Mouse (Mus musculus): Measurements from ENCODE around the gene Sod1. TPM values are rescaled to one million over a fixed set of nuclear protein-coding genes. Genes with fewer than 3 reads are reported as not detected.

The Sod1 gene
- 1,524 and 1,552 TPM in 2 replicates for polyA plus RNA-seq (2012; ENCODE audit: insufficient read depth, insufficient read length, missing spikeins)

- Histone ChIP-seq H3K4me1 (ENCODE audit: control insufficient read depth, insufficient read depth, insufficient read length, low read length) (peaks cover 10% of the 10 kb centered on the region), H3K27ac (replicated peaks; ENCODE audit: low read depth, low read length) (peak within 1 kb of the TSS; percentile 81), H3K4me3 (ENCODE audit: insufficient read depth, low read depth, low read length) (peak within 1 kb of the TSS; percentile 86)
Measured at GRCm38 (mm10) chr16:90220026-90220891, at the start of gene Sod1. Gene Sod1 (plus strand): TSS chr16:90220754.

GRCm38 (mm10) chr16:90171416-90171815 is 49.1 kb upstream of the Sod1 start:
- H3K4me3 ChIP-seq (ENCODE audit: insufficient read depth, low read depth, low read length), result no peak overlapping the region
- H3K27ac ChIP-seq (replicated peaks; ENCODE audit: low read depth, low read length), result no peak overlapping the region
- H3K4me1 ChIP-seq (ENCODE audit: control insufficient read depth, insufficient read depth, insufficient read length, low read length), result no peaks in the 10 kb centered on the region

DNA sequence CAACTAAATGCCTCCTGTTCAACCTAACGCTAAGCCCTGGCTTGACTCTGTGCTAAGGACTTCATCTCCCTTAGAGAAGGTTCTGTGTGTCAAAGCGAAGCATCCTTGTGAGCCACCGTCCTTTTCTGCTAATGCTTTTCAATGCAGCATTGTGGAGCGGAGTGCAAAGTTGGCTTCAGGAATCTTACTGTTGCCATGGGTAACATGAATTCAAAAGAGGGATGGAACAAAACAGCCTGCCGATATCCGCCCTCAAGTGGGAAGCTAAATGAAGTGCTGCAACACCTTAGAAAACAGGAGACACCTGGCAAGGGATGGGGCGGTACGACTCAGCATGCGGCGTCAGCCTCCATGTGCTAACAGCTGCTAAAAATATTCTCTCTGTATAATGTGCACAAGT is 44.1 kb upstream of the Sod1 start:
- H3K4me1 ChIP-seq (ENCODE audit: control insufficient read depth, insufficient read depth, insufficient read length, low read length), result no peaks in the 10 kb centered on the region
- H3K4me3 ChIP-seq (ENCODE audit: insufficient read depth, low read depth, low read length), result no peak overlapping the region
- no peak overlapping the region for H3K27ac ChIP-seq (replicated peaks; ENCODE audit: low read depth, low read length)

- Histone ChIP-seq H3K27ac (replicated peaks; ENCODE audit: low read depth, low read length) (no peak overlapping the region), H3K4me3 (ENCODE audit: insufficient read depth, low read depth, low read length) (no peak overlapping the region), H3K4me1 (ENCODE audit: control insufficient read depth, insufficient read depth, insufficient read length, low read length) (no peaks in the 10 kb centered on the region)
Measured at GRCm38 (mm10) chr16:90177425-90177824, 43.1 kb upstream of the Sod1 start.

GRCm38 (mm10) chr16:90178404-90178803 is 42.1 kb upstream of the Sod1 start:
- H3K27ac ChIP-seq (replicated peaks; ENCODE audit: low read depth, low read length), result no peak overlapping the region
- no peaks in the 10 kb centered on the region for H3K4me1 ChIP-seq (ENCODE audit: control insufficient read depth, insufficient read depth, insufficient read length, low read length)
- H3K4me3 ChIP-seq (ENCODE audit: insufficient read depth, low read depth, low read length), result no peak overlapping the region

DNA sequence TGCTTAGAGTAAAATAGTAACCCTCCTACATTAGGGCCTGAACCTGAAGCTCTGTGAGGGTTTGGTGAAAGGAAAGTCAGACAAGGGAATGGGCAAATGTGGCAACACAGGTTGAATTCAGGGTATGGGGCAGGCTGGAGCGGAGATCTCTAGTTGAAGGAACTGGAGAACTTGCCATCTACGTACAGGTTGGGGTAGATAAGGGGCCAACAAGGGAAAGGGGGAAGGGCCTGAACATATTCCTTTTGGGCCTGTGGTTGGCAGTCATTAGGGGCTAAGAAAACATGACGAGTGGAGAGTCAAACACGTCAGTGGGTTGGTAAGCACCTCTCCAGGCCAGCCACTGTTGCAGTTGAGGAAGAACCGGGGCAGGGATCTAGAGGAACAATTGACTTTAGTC is 40.7 kb upstream of the Sod1 start:
- H3K27ac ChIP-seq (replicated peaks; ENCODE audit: low read depth, low read length), result no peak overlapping the region
- no peak overlapping the region for H3K4me3 ChIP-seq (ENCODE audit: insufficient read depth, low read depth, low read length)
- H3K4me1 ChIP-seq (ENCODE audit: control insufficient read depth, insufficient read depth, insufficient read length, low read length), result no peaks in the 10 kb centered on the region

GRCm38 (mm10) chr16:90180975-90181374 is 39.6 kb upstream of the Sod1 start:
- Histone ChIP-seq H3K27ac (replicated peaks; ENCODE audit: low read depth, low read length) (no peak overlapping the region), H3K4me3 (ENCODE audit: insufficient read depth, low read depth, low read length) (no peak overlapping the region), H3K4me1 (ENCODE audit: control insufficient read depth, insufficient read depth, insufficient read length, low read length) (no peaks in the 10 kb centered on the region)

- Histone ChIP-seq H3K27ac (replicated peaks; ENCODE audit: low read depth, low read length) (no peak overlapping the region), H3K4me1 (ENCODE audit: control insufficient read depth, insufficient read depth, insufficient read length, low read length) (no peaks in the 10 kb centered on the region), H3K4me3 (ENCODE audit: insufficient read depth, low read depth, low read length) (no peak overlapping the region)
Measured at GRCm38 (mm10) chr16:90181673-90182072, 38.9 kb upstream of the Sod1 start.

- H3K4me1 ChIP-seq (ENCODE audit: control insufficient read depth, insufficient read depth, insufficient read length, low read length), result no peaks in the 10 kb centered on the region
- no peak overlapping the region for H3K4me3 ChIP-seq (ENCODE audit: insufficient read depth, low read depth, low read length)
- H3K27ac ChIP-seq (replicated peaks; ENCODE audit: low read depth, low read length), result no peak overlapping the region
Measured at GRCm38 (mm10) chr16:90184135-90184534, 36.4 kb upstream of the Sod1 start.

DNA sequence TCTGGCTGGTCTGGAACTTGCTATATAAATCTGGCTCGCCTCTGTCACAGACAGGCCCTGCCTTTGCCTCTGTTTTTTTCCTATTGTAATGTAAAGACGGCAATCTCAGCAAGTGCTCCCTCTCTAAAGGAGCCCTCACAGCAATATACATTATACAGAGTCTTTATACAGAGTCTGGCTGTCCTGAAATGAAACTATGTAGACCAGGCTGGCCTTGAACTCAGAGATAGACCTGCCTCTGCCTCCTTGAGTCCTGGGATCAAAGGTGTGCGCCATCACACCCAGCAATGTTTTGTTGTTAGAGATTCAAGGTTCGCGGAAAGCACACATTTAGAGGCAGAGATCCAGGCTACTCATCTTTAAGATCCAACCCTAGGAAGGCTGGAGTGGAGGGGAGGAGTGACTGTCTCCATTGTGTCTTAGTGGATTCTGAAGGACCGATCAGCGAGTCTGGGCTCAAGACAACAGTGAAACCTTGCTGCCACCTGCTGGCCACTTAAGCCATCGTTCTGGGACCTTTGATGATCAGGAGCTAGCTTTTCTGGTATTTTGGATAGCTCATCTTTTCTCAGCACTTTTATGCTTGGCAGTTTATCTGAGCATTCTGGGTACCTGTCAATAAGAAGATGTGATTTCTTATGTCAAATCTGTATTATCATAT is 34.5 kb upstream of the Sod1 start:
- H3K4me1 ChIP-seq (ENCODE audit: control insufficient read depth, insufficient read depth, insufficient read length, low read length), result no peaks in the 10 kb centered on the region
- no peak overlapping the region for H3K4me3 ChIP-seq (ENCODE audit: insufficient read depth, low read depth, low read length)
- no peak overlapping the region for H3K27ac ChIP-seq (replicated peaks; ENCODE audit: low read depth, low read length)

DNA sequence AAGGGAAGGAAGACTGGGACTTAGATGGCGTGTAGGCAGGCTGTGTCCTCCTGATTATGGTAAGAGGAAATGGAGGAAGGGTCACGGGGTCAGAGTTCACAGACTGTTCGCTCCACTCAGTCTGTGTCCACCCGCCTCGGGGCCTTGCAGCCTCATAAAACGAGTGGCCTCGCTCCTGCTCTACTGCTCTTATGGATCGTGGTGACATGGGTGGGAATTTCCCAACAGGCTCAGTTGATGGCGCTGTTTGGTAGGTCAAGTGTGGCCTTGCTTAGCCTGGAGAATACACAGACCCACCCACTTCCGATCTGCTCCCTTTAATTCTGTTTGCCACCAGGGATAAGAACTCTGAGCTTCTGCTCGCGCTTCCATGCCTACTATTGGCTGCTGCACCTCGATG is 33.1 kb upstream of the Sod1 start:
- Histone ChIP-seq H3K4me3 (ENCODE audit: insufficient read depth, low read depth, low read length) (no peak overlapping the region), H3K4me1 (ENCODE audit: control insufficient read depth, insufficient read depth, insufficient read length, low read length) (no peaks in the 10 kb centered on the region), H3K27ac (replicated peaks; ENCODE audit: low read depth, low read length) (no peak overlapping the region)

DNA sequence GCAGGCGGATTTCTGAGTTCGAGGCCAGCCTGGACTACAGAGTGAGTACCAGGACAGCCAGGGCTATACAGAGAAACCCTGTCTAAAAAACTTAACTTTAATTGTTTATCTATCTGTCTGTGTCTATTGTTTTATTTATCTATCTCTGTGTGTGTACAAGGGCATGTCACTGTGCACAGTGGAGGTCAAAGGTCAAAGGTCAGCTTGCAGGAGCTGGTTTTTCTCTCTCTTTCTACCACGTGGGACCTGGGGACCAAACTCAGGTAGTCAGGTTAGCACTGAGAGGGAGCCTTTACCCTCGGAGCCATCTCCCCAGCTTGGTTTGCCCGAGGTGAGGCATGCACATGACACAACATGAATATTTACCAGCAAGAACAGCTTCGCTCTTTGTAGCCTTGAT is 29.3 kb upstream of the Sod1 start:
- H3K27ac ChIP-seq (replicated peaks; ENCODE audit: low read depth, low read length), result no peak overlapping the region
- H3K4me3 ChIP-seq (ENCODE audit: insufficient read depth, low read depth, low read length), result no peak overlapping the region
- no peaks in the 10 kb centered on the region for H3K4me1 ChIP-seq (ENCODE audit: control insufficient read depth, insufficient read depth, insufficient read length, low read length)

- H3K4me3 ChIP-seq (ENCODE audit: insufficient read depth, low read depth, low read length), result no peak overlapping the region
- H3K4me1 ChIP-seq (ENCODE audit: control insufficient read depth, insufficient read depth, insufficient read length, low read length), result peaks cover 8% of the 10 kb centered on the region
- no peak overlapping the region for H3K27ac ChIP-seq (replicated peaks; ENCODE audit: low read depth, low read length)
Measured at GRCm38 (mm10) chr16:90193719-90194118, 26.8 kb upstream of the Sod1 start.

GRCm38 (mm10) chr16:90196688-90197240 is 23.8 kb upstream of the Sod1 start:
- H3K4me3 ChIP-seq (ENCODE audit: insufficient read depth, low read depth, low read length), result no peak overlapping the region
- peaks cover 8% of the 10 kb centered on the region for H3K4me1 ChIP-seq (ENCODE audit: control insufficient read depth, insufficient read depth, insufficient read length, low read length)
- H3K27ac ChIP-seq (replicated peaks; ENCODE audit: low read depth, low read length), result peak overlapping the region; percentile 21

DNA sequence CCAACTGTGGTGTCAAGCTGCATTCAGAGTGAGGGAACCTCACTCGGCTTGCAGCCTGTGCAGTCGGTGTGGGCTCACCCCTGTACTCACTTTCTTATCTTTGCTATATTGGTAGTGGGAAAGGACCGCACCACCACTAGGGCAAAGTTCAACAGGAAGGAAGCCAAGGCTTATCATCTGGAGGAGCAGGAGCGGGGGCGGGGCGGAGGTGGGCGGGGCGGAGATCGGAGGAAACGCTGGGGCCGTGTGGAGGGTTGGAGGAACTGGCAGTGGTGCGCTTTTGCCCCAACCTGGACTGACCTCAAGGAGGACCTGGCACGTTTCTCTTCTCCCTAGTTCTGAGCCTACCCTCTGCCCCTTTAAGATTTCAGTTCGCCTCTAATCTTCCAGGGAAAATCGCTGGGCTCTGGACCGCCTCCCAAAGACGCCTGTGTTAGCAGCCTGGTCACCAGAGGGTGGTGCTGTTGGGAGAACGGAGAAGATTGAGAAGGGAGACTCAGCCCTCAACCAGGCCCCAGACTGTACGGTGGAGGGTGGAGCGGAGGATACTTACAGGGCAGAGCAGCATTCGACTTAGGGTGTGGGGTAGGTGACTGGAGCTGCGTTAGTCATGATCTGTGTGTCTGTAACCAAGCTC is 23.1 kb upstream of the Sod1 start:
- peaks cover 8% of the 10 kb centered on the region for H3K4me1 ChIP-seq (ENCODE audit: control insufficient read depth, insufficient read depth, insufficient read length, low read length)
- peak overlapping the region; percentile 84 for H3K27ac ChIP-seq (replicated peaks; ENCODE audit: low read depth, low read length)

More for the DNA sequence above, 23.1 kb upstream of the Sod1 start:
- H3K4me3 ChIP-seq (ENCODE audit: insufficient read depth, low read depth, low read length), result peak overlapping the region; percentile 52

Measured in brown adipose tissue, adult 24 weeks (tissue).